Mouse (Mus musculus) G1E (cell line): ENCODE data around the gene Tmem132c.

Source experiments
- CTCF ChIP-seq: IDR thresholded peaks from 2 replicates; pipeline ENCODE4 v1.5.1; 2012; ENCODE audit warnings: low read depth, low read length, inconsistent platforms, mixed read lengths
- GATA1 ChIP-seq: IDR thresholded peaks from 2 replicates; pipeline ENCODE4 v1.6.1; 2012; ENCODE audit warnings: borderline replicate concordance, low read length, inconsistent platforms, mixed read lengths
- TAL1 ChIP-seq: conservative IDR thresholded peaks from 2 replicates; pipeline ENCODE4 v1.6.1; 2012; ENCODE audit warnings: low read depth, low read length, inconsistent platforms, mixed read lengths

- TF ChIP-seq CTCF = no peak
- no peak for TF ChIP-seq GATA1
- TF ChIP-seq TAL1 = no peak
These were observed 242.5 kb downstream of the Tmem132c start for GRCm38 (mm10) chr5:127483955-127484659.
